Mouse (Mus musculus) embryonic facial prominence, embryonic 13.5 days (tissue): Measurements from ENCODE around the gene Tstd1. TPM values are rescaled to one million over a fixed set of nuclear protein-coding genes. Genes with fewer than 3 reads are reported as not detected.

Experiments used
- ATAC-seq: fragments of 200-750 bp; cut with Nextera tagmentation; 2 replicates; pipeline ENCODE4 v1.8.0; 2017; ENCODE audit warnings: low read depth; ENCODE audit not compliant: insufficient number of reproducible peaks, insufficient read depth, low FRiP score, low TSS enrichment
- H3K27ac ChIP-seq: fragments of 300-500 bp; sonication (generic); 2 replicates; pipeline ENCODE4 v1.5.1; 2015; ENCODE audit warnings: moderate library complexity, mild to moderate bottlenecking, inconsistent platforms
- H3K27me3 ChIP-seq: fragments of 300-500 bp; sonication (generic); 2 replicates; pipeline ENCODE4 v1.6.1; 2015; ENCODE audit warnings: mild to moderate bottlenecking, inconsistent platforms
- H3K36me3 ChIP-seq: fragments of 300-500 bp; sonication (generic); 2 replicates; pipeline ENCODE4 v1.6.1; 2015; ENCODE audit warnings: mild to moderate bottlenecking, inconsistent platforms
- H3K4me1 ChIP-seq: fragments of 300-500 bp; sonication (generic); 2 replicates; pipeline ENCODE4 v1.6.1; 2015; ENCODE audit warnings: inconsistent platforms
- H3K4me2 ChIP-seq: fragments of 300-500 bp; sonication (generic); 2 replicates; pipeline ENCODE4 v1.6.1; 2015; ENCODE audit warnings: moderate library complexity, mild to moderate bottlenecking, inconsistent platforms
- H3K4me3 ChIP-seq: fragments of 300-500 bp; sonication (generic); 2 replicates; pipeline ENCODE4 v1.5.1; 2015; ENCODE audit warnings: mild to moderate bottlenecking, inconsistent platforms
- H3K9ac ChIP-seq: fragments of 300-500 bp; sonication (generic); 2 replicates; pipeline ENCODE4 v1.6.1; 2015; ENCODE audit warnings: mild to moderate bottlenecking, inconsistent platforms
- H3K9me3 ChIP-seq: fragments of 300-500 bp; sonication (generic); 2 replicates; pipeline ENCODE4 v1.6.1; 2016; ENCODE audit warnings: inconsistent platforms
- WGBS: fragments of 180-500 bp; shearing (Covaris S2); methylation state at CpG from one replicate; pipeline ENCODE4 v1.1.7; 2015; ENCODE audit warnings: mixed read lengths; 5-methylcytosine and 5-hydroxymethylcytosine counted together
- polyA plus RNA-seq: library from polyadenylated mRNA; unstranded; fragments of >200 nt; fragmentation: Nextera tagmentation; extraction: Ambion mirVana; gene quantifications from 2 replicates; pipeline ENCODE4 v1.2.1, GENCODE M21; 2015

The Tstd1 gene
- polyA plus RNA-seq, 1 experiment from 2014 or later: 8.1 TPM

DNA sequence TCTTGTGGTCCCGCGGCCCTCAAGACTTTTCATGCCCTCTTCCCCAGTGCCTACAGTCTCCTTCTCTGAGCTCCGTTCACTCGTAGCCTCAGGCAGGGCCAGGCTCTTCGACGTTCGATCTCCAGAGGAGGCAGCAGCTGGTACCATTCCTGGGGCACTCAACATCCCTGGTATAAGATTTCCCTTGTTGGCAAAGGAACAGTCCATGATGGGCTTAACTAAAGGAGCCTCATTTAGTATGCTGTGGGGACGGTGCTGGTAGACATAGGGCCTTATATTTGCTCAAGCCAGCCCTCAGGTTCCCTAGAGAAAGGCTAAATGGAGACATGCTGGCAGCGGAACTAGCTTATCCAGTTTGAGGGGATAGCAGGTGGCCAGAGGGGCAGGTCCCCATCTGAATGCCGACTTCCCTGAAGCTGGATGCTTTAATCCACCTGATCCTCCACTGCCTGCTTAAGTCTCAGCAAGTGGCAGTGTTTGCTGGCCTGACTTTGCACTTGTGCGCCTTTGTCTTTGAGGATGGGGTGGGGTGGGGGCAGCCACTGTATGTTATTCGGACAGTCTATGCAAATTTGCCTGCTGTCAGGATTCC, 715 bp downstream of the Tstd1 start:
- H3K4me2 ChIP-seq: no peak overlapping the region
- no peak for ATAC-seq
- 45% methylated on average over 12 of the region's 12 CpGs for WGBS

DNA sequence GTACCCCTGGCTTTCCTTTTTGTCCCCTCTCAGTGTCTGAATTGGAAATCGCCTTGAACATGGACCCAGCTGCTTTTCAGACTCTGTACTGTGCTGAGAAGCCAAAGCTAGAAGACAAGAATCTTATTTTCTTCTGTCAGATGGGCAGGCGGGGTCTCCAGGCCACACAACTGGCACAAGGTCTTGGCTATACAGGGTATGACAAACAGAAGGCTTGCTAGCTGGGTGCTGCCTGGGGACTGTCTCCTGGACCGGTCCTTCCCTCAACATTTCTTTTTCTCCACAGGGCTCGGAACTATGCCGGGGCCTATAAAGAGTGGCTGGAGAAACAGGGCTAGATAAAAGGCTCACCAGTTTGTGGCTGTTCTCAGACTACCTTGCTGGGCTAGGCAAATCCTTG, 1.2 kb downstream of the Tstd1 start:
- Histone ChIP-seq H3K36me3 (peaks cover 60% of the 10 kb centered on the region), H3K4me2 (no peak overlapping the region), H3K4me3 (no peak overlapping the region), H3K4me1 (no peaks in the 10 kb centered on the region), H3K9ac (no peak overlapping the region), H3K27ac (no peak overlapping the region), H3K9me3 (no peaks in the 10 kb centered on the region), H3K27me3 (no peaks in the 10 kb centered on the region)
- WGBS: 77% methylated on average over 5 of the region's 5 CpGs
- no peak for ATAC-seq

More for the DNA sequence above, 715 bp downstream of the Tstd1 start:
- H3K27me3 ChIP-seq: no peaks in the 10 kb centered on the region
- no peak overlapping the region for H3K4me3 ChIP-seq
- peak overlapping the region; percentile 39; the same call in 1 of the 2 replicates for H3K27ac ChIP-seq
- peaks cover 61% of the 10 kb centered on the region for H3K36me3 ChIP-seq
- no peak overlapping the region for H3K9ac ChIP-seq
- no peaks in the 10 kb centered on the region for H3K9me3 ChIP-seq
- H3K4me1 ChIP-seq: no peaks in the 10 kb centered on the region

GRCm38 (mm10) chr1:171422504-171423095, 3.9 kb downstream of the Tstd1 start:
- Histone ChIP-seq H3K4me2 (no peak overlapping the region), H3K36me3 (peaks cover 36% of the 10 kb centered on the region), H3K4me3 (no peak overlapping the region), H3K9ac (no peak overlapping the region), H3K9me3 (no peaks in the 10 kb centered on the region), H3K4me1 (no peaks in the 10 kb centered on the region), H3K27me3 (no peaks in the 10 kb centered on the region), H3K27ac (no peak overlapping the region)
- ATAC-seq: no peak
- WGBS: 86% methylated on average over 8 of the region's 8 CpGs

GRCm38 (mm10) chr1:171424638-171425037, 6.0 kb downstream of the Tstd1 start:
- H3K9ac ChIP-seq: no peak overlapping the region
- WGBS: 79% methylated on average over 5 of the region's 5 CpGs

GRCm38 (mm10) chr1:171425126-171425525, 6.5 kb downstream of the Tstd1 start:
- peaks cover 11% of the 10 kb centered on the region for H3K36me3 ChIP-seq
- no peak overlapping the region for H3K9ac ChIP-seq
- H3K4me1 ChIP-seq: no peaks in the 10 kb centered on the region
- 79% methylated on average over 4 of the region's 4 CpGs for WGBS
- no peaks in the 10 kb centered on the region for H3K27me3 ChIP-seq
- H3K4me2 ChIP-seq: no peak overlapping the region
- no peaks in the 10 kb centered on the region for H3K9me3 ChIP-seq
- ATAC-seq: no peak
- no peak overlapping the region for H3K27ac ChIP-seq
- H3K4me3 ChIP-seq: no peak overlapping the region

More at GRCm38 (mm10) chr1:171424638-171425037, 6.0 kb downstream of the Tstd1 start:
- Histone ChIP-seq H3K4me1 (no peaks in the 10 kb centered on the region), H3K27me3 (no peaks in the 10 kb centered on the region), H3K4me3 (no peak overlapping the region), H3K36me3 (peaks cover 16% of the 10 kb centered on the region), H3K4me2 (no peak overlapping the region), H3K27ac (no peak overlapping the region), H3K9me3 (no peaks in the 10 kb centered on the region)
- no peak for ATAC-seq

- Histone ChIP-seq H3K4me1 (no peaks in the 10 kb centered on the region), H3K27ac (no peak overlapping the region), H3K9ac (no peak overlapping the region), H3K4me2 (no peak overlapping the region), H3K4me3 (no peak overlapping the region), H3K36me3 (no peaks in the 10 kb centered on the region), H3K27me3 (peaks cover 10% of the 10 kb centered on the region), H3K9me3 (no peaks in the 10 kb centered on the region)
- 83% methylated on average over 5 of the region's 5 CpGs for WGBS
- ATAC-seq: no peak
These were observed 13.5 kb downstream of the Tstd1 start for GRCm38 (mm10) chr1:171432158-171432557.

GRCm38 (mm10) chr1:171435288-171435814, 16.7 kb downstream of the Tstd1 start:
- no peak for ATAC-seq
- 69% methylated on average over 7 of the region's 7 CpGs for WGBS
- Histone ChIP-seq H3K27ac (no peak overlapping the region), H3K4me1 (peaks cover 13% of the 10 kb centered on the region; the same call in 1 of the 2 replicates), H3K27me3 (peaks cover 40% of the 10 kb centered on the region), H3K9ac (no peak overlapping the region), H3K36me3 (no peaks in the 10 kb centered on the region), H3K9me3 (no peaks in the 10 kb centered on the region), H3K4me3 (no peak overlapping the region), H3K4me2 (no peak overlapping the region)

- whole genome bisulfite sequencing: 55% methylated on average over 1 of the region's 1 CpGs
- H3K27me3 ChIP-seq: peaks cover 40% of the 10 kb centered on the region
These were observed 17.3 kb downstream of the Tstd1 start for GRCm38 (mm10) chr1:171435974-171436373.

GRCm38 (mm10) chr1:171437264-171438013, 18.8 kb downstream of the Tstd1 start, which contains the start of gene F11r:
F11r (plus strand) TSS chr1:171437535.
- Histone ChIP-seq H3K9me3 (no peaks in the 10 kb centered on the region), H3K27me3 (peaks cover 44% of the 10 kb centered on the region), H3K4me1 (peaks cover 16% of the 10 kb centered on the region; the same call in 1 of the 2 replicates), H3K36me3 (no peaks in the 10 kb centered on the region), H3K9ac (peak within 1 kb of the TSS; percentile 56), H3K27ac (peak within 1 kb of the TSS; percentile 73), H3K4me3 (peak within 1 kb of the TSS; percentile 42), H3K4me2 (peak within 1 kb of the TSS; percentile 61)
- 1% methylated on average over 46 of the region's 46 CpGs for WGBS
- ATAC-seq: peak; percentile 71

More at GRCm38 (mm10) chr1:171435974-171436373, 17.3 kb downstream of the Tstd1 start:
- H3K27ac ChIP-seq: no peak overlapping the region
- no peak overlapping the region for H3K4me2 ChIP-seq
- H3K4me1 ChIP-seq: peaks cover 16% of the 10 kb centered on the region; the same call in 1 of the 2 replicates
- no peaks in the 10 kb centered on the region for H3K36me3 ChIP-seq
- H3K4me3 ChIP-seq: no peak overlapping the region
- H3K9me3 ChIP-seq: no peaks in the 10 kb centered on the region
- no peak overlapping the region for H3K9ac ChIP-seq
- ATAC-seq: no peak

DNA sequence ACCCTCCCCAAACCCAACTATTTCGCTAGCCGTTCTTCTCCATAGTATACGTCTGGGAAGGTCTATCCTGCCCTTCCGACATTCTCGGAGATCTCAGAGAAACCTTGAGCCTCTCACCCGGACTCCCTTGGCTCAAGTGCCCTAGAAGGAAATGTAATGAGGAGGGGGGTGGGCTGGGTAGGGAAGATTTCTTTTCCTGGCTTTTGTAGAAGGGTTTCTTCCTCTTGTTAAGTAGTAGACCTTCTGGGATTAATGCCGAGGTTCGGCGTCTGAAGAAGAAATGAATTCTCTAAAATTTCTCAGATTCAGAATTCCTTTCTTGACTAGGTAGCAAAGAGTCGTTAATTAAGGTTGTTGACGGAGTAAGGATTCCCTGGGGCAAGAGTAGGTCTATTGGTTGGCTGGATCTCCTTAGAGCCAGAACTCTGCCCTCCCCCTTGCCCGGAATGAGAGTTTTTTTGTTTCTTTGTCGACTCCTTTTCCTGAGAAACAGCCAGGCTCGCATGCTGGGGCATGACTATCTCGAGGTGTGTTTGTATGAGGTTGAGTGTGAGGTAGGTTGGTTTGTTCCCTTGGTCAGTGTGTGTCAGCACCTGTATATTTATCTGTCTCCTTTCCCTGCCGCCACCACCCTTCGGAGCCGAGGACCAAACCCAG, 19.5 kb downstream of the Tstd1 start:
- Histone ChIP-seq H3K27me3 (peaks cover 44% of the 10 kb centered on the region), H3K27ac (peak overlapping the region; percentile 73), H3K4me1 (peaks cover 16% of the 10 kb centered on the region; the same call in 1 of the 2 replicates), H3K4me3 (peak overlapping the region; percentile 42), H3K4me2 (peak overlapping the region; percentile 61), H3K36me3 (no peaks in the 10 kb centered on the region), H3K9ac (peak overlapping the region; percentile 56), H3K9me3 (no peaks in the 10 kb centered on the region)
- 5% methylated on average over 18 of the region's 18 CpGs for WGBS
- ATAC-seq: no peak

- Histone ChIP-seq H3K4me2 (peak overlapping the region; percentile 61), H3K9ac (peak overlapping the region; percentile 56; the same call in 1 of the 2 replicates), H3K27ac (no peak overlapping the region), H3K9me3 (no peaks in the 10 kb centered on the region), H3K36me3 (no peaks in the 10 kb centered on the region), H3K4me1 (peaks cover 16% of the 10 kb centered on the region; the same call in 1 of the 2 replicates), H3K27me3 (peaks cover 44% of the 10 kb centered on the region), H3K4me3 (peak overlapping the region; percentile 42)
- WGBS: 21% methylated on average over 8 of the region's 8 CpGs
- no peak for ATAC-seq
These were observed 20.4 kb downstream of the Tstd1 start for GRCm38 (mm10) chr1:171439072-171439471.
